Mouse (Mus musculus) heart, adult 2 months (tissue): ENCODE data around the gene Scd1.

Experiments used
- CTCF ChIP-seq: fragments of 200-600 bp; IDR thresholded peaks from 2 replicates; pipeline ENCODE4 v1.8.1; 2022; ENCODE audit warnings: antibody characterized with exemption, mild to moderate bottlenecking, moderate library complexity
- EP300 ChIP-seq: fragments of 200-500 bp; IDR thresholded peaks from 2 replicates; pipeline ENCODE4 v1.6.1; 2011; ENCODE audit warnings: low read depth, low read length, control low read depth; ENCODE audit not compliant: insufficient read depth
- POLR2A ChIP-seq: fragments of 200-500 bp; IDR thresholded peaks from 2 replicates; pipeline ENCODE4 v1.6.1; 2011; ENCODE audit warnings: mild to moderate bottlenecking, low read depth, low read length, control low read depth; ENCODE audit not compliant: insufficient read depth

DNA sequence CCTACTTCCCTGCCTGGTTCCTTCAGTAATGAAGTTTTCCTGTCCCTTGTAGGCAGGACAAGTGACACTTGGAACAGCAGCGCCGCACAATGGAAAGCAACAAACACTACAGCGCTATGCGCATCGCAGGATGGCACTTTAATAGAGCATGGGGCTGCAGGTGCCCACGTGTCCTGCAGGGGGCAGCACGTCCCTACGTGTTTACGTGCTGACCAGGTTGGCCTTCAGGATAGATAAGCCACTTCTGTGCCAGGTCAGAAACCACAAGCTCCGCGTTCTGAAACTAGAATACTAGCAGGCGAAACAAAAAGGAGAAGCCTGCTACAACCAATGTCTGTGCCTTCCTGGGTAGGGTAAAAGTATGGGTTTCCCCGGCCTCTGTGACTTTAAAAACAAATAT, 44.1 kb downstream of the Scd1 start:
- TF ChIP-seq EP300 (peak; percentile 89), POLR2A (no peak), CTCF (peak; percentile 80)
